Mouse (Mus musculus): ENCODE results near the gene Pom121l2.

GRCm38 (mm10) chr13:22034443-22035266, 53.7 kb downstream of the Pom121l2 start:
- TF ChIP-seq CTCF (IDR thresholded peaks at IDR 0.05; ENCODE audit: low read depth) (no peak), EP300 (optimal IDR thresholded peaks at IDR 0.05) (no peak)

All from stomach, postnatal 0 days (tissue).